Mouse (Mus musculus): ENCODE measurements around the gene Hydin. TPM values are rescaled to one million over a fixed set of nuclear protein-coding genes. Genes with fewer than 3 reads are reported as not detected.

Gene Hydin
- polyA plus RNA-seq, 1 experiment from 2014 or later: 0.17 TPM

DNA sequence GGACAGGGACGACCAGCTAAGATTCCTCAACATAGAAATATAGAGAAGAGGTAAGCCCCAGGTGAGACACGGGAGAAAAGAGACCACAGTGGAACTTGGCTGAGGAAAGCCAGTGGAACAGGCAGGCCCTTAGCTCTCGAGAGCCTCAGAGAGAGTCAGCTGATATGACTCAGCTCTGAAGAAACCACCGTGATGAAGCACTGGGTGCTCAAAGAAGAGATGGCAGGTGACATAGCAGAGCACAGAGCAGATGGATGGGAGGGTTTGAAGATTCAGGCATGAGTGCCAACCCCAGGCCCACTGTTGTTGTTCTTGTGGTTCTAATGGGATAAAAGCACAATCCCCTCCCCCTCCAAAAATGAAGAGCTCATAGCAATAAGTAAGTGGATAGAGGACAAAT is 190.6 kb downstream of the Hydin start:
- Histone ChIP-seq H3K27me3 (replicated peaks) (no peaks in the 10 kb centered on the region), H3K4me1 (no peaks in the 10 kb centered on the region), H3K9ac (no peak overlapping the region), H3K4me3 (replicated peaks) (no peak overlapping the region), H3K9me3 (no peaks in the 10 kb centered on the region), H3K27ac (no peak overlapping the region), H3K36me3 (no peaks in the 10 kb centered on the region), H3K4me2 (no peak overlapping the region)
- WGBS: 74% methylated on average over 4 of the region's 4 CpGs
- no peak for ATAC-seq (ENCODE audit: insufficient read depth, low FRiP score, low read depth)

DNA sequence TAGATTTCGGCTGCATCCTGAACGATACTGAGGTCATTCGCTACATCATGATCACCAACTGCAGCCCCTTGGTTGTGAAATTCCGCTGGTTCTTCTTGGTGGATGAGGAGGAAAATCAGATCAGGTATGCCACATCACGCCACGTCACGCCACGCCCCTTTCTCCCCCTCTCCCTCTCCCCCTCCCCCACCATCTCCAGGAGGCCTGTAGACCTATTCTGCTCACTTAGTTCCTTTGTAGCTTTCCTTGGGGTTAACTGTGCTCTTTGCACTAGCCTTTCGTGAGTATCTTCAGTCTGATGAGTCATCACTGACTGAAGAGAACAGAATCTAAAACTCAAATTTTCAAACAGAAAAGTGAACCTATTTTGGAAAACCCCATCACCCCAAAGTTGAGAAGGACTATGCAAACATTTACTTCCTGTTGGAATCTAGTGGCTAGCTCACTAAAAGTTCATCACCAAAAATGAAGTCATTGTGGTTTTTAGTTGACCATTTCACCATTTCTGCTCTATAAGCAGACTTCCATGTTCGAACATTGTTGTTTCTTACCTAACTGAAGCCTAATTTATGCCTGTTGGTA is 195.9 kb downstream of the Hydin start:
- Histone ChIP-seq H3K27ac (no peak overlapping the region), H3K4me3 (replicated peaks) (no peak overlapping the region), H3K4me2 (no peak overlapping the region), H3K27me3 (replicated peaks) (no peaks in the 10 kb centered on the region), H3K36me3 (no peaks in the 10 kb centered on the region), H3K9me3 (no peaks in the 10 kb centered on the region), H3K4me1 (no peaks in the 10 kb centered on the region), H3K9ac (no peak overlapping the region)
- no peak for ATAC-seq (ENCODE audit: insufficient read depth, low FRiP score, low read depth)
- WGBS: 88% methylated on average over 10 of the region's 10 CpGs

DNA sequence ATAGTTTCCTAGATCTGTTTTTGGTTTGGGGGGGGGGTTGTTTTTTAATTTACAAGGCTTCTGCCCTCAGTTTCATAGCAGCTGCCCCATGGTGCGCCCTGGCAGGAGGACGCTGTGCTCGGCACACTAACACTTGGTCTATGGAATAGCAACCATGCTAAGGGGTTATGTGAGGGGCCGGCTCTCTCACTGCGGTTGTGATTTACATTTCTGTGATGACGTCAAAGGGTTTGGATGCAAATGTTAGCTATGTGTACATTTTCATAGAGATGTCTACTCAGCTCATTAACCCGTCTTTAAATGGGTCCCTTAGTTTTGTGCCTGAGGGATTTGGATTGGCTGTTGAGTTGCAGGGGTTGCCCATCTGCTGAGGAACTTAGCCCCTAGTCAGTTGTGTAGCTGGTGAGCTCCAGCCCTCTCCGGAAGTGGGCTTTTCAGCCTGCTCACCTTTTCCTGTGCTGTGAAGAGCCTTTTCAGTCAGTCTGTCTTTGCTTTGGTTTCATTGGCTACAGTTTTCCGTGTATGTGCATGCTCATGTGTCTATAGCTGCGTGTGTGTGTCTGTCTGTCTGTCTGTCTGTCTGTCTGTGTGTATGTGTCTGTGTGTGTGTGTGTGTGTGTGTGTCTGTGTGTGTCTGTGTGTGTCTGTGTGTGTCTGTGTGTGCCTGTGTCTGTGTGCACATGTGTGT is 197.1 kb downstream of the Hydin start:
- Histone ChIP-seq H3K4me3 (replicated peaks) (no peak overlapping the region), H3K4me2 (no peak overlapping the region), H3K9ac (no peak overlapping the region), H3K4me1 (no peaks in the 10 kb centered on the region), H3K27me3 (replicated peaks) (no peaks in the 10 kb centered on the region), H3K36me3 (no peaks in the 10 kb centered on the region), H3K27ac (no peak overlapping the region), H3K9me3 (no peaks in the 10 kb centered on the region)
- WGBS: 74% methylated on average over 10 of the region's 10 CpGs
- ATAC-seq (ENCODE audit: insufficient read depth, low FRiP score, low read depth): no peak

DNA sequence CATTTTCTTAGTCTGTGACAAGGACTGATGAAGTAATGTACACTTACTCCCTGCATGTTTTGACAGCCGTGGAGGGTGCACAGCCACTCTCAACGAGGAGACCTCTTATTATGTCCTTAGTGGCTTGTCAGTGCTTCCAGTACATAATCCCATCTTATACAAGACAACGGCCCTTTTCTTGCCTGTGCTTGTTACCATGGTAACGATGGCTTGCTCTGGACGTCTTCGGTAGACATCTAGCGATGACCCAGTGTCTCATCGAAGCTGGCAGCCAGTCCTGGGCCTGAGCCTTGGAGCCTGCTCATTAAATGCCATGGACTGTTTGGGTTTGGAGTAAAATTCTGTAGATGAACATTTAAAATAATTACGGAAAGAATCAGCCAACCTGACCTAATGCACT is 198.8 kb downstream of the Hydin start:
- Histone ChIP-seq H3K9me3 (no peaks in the 10 kb centered on the region), H3K27me3 (replicated peaks) (no peaks in the 10 kb centered on the region), H3K4me1 (no peaks in the 10 kb centered on the region), H3K4me3 (replicated peaks) (no peak overlapping the region), H3K36me3 (no peaks in the 10 kb centered on the region), H3K27ac (no peak overlapping the region), H3K4me2 (no peak overlapping the region), H3K9ac (no peak overlapping the region)
- 69% methylated on average over 9 of the region's 9 CpGs for WGBS
- ATAC-seq (ENCODE audit: insufficient read depth, low FRiP score, low read depth): no peak

DNA sequence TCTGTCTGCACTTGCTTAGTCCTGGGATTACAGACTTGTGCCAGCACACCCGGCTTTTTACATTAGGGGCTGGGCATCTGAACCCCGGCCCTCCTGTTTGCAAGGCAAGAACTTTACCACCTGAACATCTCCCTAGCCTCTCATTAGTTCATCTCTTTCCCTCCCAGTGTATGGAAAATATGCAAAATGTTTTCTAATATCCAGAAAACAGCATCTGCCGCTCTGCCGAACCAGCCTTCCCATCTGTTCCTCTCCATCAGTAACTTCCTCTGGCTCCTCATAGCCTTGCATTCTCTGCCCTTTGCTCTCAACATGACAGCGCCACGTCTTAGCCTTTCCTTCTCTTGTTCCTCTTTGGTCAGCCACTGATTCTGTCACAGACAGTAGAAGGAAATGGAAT is 210.5 kb downstream of the Hydin start:
- Histone ChIP-seq H3K4me1 (no peaks in the 10 kb centered on the region), H3K9ac (no peak overlapping the region), H3K27me3 (replicated peaks) (no peaks in the 10 kb centered on the region), H3K9me3 (no peaks in the 10 kb centered on the region), H3K4me3 (replicated peaks) (no peak overlapping the region), H3K27ac (no peak overlapping the region), H3K36me3 (no peaks in the 10 kb centered on the region), H3K4me2 (no peak overlapping the region)
- 79% methylated on average over 6 of the region's 6 CpGs for WGBS
- ATAC-seq (ENCODE audit: insufficient read depth, low FRiP score, low read depth): no peak

DNA sequence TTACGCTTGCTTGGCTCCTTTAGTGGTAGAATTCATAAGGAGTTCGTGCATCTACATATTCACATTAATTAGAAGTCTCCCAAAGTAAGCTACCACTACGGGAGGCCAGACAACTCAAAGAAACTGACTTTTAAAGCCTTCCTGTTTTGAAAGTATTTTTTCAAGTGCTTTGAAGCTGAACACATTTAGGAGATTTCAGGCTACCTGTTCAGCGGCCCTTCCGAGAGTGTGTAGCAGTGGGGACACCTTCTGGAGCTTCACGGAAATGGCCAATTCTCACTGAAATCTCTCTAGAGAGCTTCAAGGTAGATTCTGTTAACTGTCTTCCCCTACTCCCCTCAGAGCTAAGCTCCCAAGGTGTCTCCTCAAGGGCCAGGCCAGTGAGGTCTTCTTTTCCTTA is 211.8 kb downstream of the Hydin start:
- Histone ChIP-seq H3K36me3 (no peaks in the 10 kb centered on the region), H3K4me3 (replicated peaks) (no peak overlapping the region), H3K9ac (no peak overlapping the region), H3K9me3 (no peaks in the 10 kb centered on the region), H3K27ac (no peak overlapping the region), H3K4me1 (no peaks in the 10 kb centered on the region), H3K4me2 (no peak overlapping the region), H3K27me3 (replicated peaks) (no peaks in the 10 kb centered on the region)
- WGBS: 33% methylated on average over 6 of the region's 6 CpGs
- ATAC-seq (ENCODE audit: insufficient read depth, low FRiP score, low read depth): no peak

DNA sequence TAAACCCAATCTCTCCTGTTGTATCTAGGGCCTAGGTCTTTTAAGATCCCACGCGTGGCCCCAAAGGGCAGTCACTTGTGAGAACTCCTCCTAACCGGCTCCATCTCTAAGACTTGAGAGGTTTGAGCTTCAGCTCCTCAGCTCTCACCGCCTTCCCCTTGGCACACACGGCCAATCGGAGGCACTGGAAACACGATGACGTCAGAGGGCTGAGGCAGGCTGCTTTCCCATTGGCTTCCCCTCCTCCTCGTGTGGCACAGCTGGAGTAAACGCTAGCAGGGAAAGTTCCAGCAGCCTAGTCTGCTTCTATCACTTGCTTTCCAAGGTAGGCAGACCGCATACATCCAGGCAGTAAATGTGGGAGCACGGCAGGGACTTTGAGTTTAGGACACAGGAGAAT is 212.6 kb downstream of the Hydin start:
- Histone ChIP-seq H3K27me3 (replicated peaks) (no peaks in the 10 kb centered on the region), H3K9ac (no peak overlapping the region), H3K4me1 (no peaks in the 10 kb centered on the region), H3K9me3 (no peaks in the 10 kb centered on the region), H3K4me3 (replicated peaks) (no peak overlapping the region), H3K4me2 (no peak overlapping the region), H3K27ac (no peak overlapping the region), H3K36me3 (no peaks in the 10 kb centered on the region)
- WGBS: 62% methylated on average over 12 of the region's 12 CpGs
- no peak for ATAC-seq (ENCODE audit: insufficient read depth, low FRiP score, low read depth)

DNA sequence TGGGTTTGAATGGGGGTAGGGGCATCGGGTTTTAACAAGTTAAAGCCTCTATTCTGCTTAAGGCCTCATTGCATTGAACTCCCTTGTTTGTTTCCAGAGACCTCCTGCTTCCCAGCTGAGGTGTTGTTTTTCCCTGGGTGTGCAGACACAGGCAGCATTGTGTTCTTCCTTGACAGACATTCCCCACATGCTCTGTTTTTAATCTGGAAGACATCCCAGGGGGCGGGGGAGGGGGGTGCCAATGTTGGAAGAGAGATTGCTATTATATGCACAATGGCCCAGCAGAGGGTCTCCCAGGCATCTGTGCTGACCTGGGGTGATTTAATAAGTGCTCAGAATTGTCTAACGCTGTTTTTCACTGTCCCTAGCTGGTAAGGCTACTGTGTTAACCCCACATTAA is 215.5 kb downstream of the Hydin start:
- no peaks in the 10 kb centered on the region for H3K4me1 ChIP-seq

DNA sequence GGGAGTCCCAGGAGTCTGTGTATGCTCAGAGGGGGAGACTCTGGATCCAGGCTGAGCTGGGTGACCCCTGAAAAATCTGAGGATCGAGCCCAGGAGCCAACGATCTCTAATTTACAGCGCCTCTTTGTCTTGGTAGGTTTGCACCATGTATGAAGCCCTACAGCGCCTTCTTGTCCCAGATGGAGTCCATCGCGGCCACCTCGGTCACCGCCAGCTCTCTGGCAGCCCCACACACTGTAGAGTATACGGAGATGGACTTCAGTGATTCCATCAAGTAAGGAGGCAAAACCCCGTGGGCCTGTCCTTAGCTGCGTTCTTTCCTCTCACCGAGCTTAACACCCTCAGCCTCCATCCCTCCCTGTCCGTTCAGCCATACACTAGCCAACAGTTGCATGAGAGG is 218.5 kb downstream of the Hydin start:
- Histone ChIP-seq H3K27me3 (replicated peaks) (no peaks in the 10 kb centered on the region), H3K36me3 (no peaks in the 10 kb centered on the region), H3K9ac (no peak overlapping the region), H3K4me3 (replicated peaks) (no peak overlapping the region), H3K27ac (no peak overlapping the region), H3K4me1 (no peaks in the 10 kb centered on the region), H3K9me3 (no peaks in the 10 kb centered on the region), H3K4me2 (no peak overlapping the region)
- ATAC-seq (ENCODE audit: insufficient read depth, low FRiP score, low read depth): no peak
- WGBS: 88% methylated on average over 13 of the region's 13 CpGs

More for the DNA sequence above, 215.5 kb downstream of the Hydin start:
- no peak overlapping the region for H3K4me2 ChIP-seq
- no peak overlapping the region for H3K27ac ChIP-seq
- no peaks in the 10 kb centered on the region for H3K36me3 ChIP-seq
- ATAC-seq (ENCODE audit: insufficient read depth, low FRiP score, low read depth): no peak
- no peak overlapping the region for H3K4me3 ChIP-seq (replicated peaks)
- H3K9me3 ChIP-seq: no peaks in the 10 kb centered on the region
- no peaks in the 10 kb centered on the region for H3K27me3 ChIP-seq (replicated peaks)
- 33% methylated on average over 3 of the region's 3 CpGs for WGBS
- no peak overlapping the region for H3K9ac ChIP-seq

DNA sequence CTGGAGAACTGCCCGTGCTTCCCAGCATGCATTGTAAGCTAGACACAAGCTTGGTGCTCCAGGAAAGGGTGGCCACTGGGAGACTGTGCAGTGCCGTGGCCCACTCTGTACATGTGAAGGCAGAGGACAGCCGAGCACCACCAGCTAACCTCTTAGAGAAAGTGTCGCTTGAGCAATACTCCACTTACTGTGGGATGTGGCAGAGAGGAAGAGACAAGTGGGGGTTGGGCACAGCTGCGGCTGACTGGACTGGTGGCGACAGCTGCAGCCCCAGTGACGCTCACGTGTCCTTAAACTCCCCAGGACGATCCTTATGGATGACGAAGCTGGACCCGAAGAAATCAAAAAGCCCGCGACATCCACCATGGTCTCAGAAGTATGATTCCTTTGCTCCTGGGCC is 219.2 kb downstream of the Hydin start:
- H3K4me1 ChIP-seq: no peaks in the 10 kb centered on the region
- H3K4me2 ChIP-seq: no peak overlapping the region
- H3K9ac ChIP-seq: no peak overlapping the region
- no peaks in the 10 kb centered on the region for H3K27me3 ChIP-seq (replicated peaks)
- no peak overlapping the region for H3K4me3 ChIP-seq (replicated peaks)
- WGBS: 71% methylated on average over 13 of the region's 13 CpGs
- H3K27ac ChIP-seq: no peak overlapping the region
- no peaks in the 10 kb centered on the region for H3K36me3 ChIP-seq
- no peaks in the 10 kb centered on the region for H3K9me3 ChIP-seq
- no peak for ATAC-seq (ENCODE audit: insufficient read depth, low FRiP score, low read depth)

DNA sequence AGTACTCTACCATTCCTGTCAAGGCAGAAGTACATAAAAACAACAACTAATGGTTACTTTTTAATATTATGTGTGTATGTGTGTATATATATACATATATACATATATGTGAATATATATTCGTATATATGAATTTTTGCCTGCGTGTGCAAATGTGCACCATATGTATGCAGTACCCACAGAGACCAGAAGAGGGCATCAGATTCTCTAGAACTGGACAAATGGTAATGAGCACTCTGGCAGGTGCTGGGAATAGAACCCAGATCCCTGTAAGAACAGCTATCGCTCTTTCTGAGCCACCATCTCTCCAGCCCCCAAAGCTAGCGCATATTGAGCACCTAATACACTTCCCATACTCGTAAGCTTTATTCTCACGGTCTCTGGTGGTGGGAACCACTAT is 220.9 kb downstream of the Hydin start:
- Histone ChIP-seq H3K4me1 (no peaks in the 10 kb centered on the region), H3K27me3 (replicated peaks) (no peaks in the 10 kb centered on the region), H3K9me3 (no peaks in the 10 kb centered on the region), H3K9ac (no peak overlapping the region), H3K27ac (no peak overlapping the region), H3K4me2 (no peak overlapping the region), H3K4me3 (replicated peaks) (no peak overlapping the region), H3K36me3 (no peaks in the 10 kb centered on the region)
- ATAC-seq (ENCODE audit: insufficient read depth, low FRiP score, low read depth): no peak
- WGBS: 93% methylated on average over 6 of the region's 6 CpGs

DNA sequence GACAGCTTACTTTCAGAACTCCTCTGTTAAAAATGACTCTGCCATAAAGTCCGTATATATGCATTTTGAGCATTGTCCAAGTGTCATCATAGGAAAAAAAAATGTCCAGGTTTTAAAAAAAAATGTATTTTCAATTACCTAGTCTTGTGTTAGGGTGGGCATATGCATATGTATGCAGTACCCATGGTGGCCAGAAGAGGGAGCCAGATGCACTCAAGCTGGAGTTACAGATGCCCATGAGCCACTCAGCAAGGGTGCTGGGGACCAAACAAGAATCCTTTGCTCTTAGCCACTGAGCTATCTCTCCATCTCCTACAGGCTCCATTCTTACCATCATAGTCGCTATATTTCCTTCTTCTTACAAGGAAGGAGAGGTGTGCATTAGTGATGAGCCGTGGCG is 222.6 kb downstream of the Hydin start:
- no peak for ATAC-seq (ENCODE audit: insufficient read depth, low FRiP score, low read depth)
- no peaks in the 10 kb centered on the region for H3K4me1 ChIP-seq
- H3K36me3 ChIP-seq: no peaks in the 10 kb centered on the region
- WGBS: 76% methylated on average over 4 of the region's 4 CpGs
- H3K4me2 ChIP-seq: no peak overlapping the region
- H3K9me3 ChIP-seq: no peaks in the 10 kb centered on the region
- no peak overlapping the region for H3K4me3 ChIP-seq (replicated peaks)
- H3K27me3 ChIP-seq (replicated peaks): no peaks in the 10 kb centered on the region
- no peak overlapping the region for H3K27ac ChIP-seq
- no peak overlapping the region for H3K9ac ChIP-seq

DNA sequence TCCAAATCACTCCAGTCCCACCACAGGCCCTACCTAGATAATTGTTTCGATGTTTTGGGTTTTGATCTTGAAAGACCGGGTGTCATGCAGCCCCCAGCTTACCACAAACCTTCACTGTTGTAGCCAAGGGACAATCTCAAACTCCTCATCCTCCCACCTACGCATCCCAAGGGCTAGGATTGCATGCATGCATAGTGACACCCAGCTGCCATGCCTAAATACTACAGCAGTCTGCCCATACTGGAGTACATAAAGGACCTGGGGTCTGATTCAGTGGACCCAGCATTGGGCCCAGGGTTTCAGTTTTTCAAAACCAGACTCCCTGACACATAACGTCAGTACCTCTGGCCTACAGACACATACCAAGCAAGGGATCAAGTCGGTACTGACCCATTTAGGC is 224.3 kb downstream of the Hydin start:
- Histone ChIP-seq H3K9me3 (no peaks in the 10 kb centered on the region), H3K4me3 (replicated peaks) (no peak overlapping the region), H3K27me3 (replicated peaks) (no peaks in the 10 kb centered on the region), H3K27ac (no peak overlapping the region), H3K36me3 (no peaks in the 10 kb centered on the region), H3K4me2 (no peak overlapping the region), H3K9ac (no peak overlapping the region), H3K4me1 (no peaks in the 10 kb centered on the region)
- 87% methylated on average over 5 of the region's 5 CpGs for WGBS
- ATAC-seq (ENCODE audit: insufficient read depth, low FRiP score, low read depth): no peak
